Mouse (Mus musculus): ENCODE data around the gene Gab2. TPM values are rescaled to one million over a fixed set of nuclear protein-coding genes. Genes with fewer than 3 reads are reported as not detected.

The Gab2 gene
- total and polyA plus RNA-seq, 3 experiments: 0.12 to 0.50 (median 0.30) TPM

- TF ChIP-seq MEF2A (IDR thresholded peaks at IDR 0.05; ENCODE audit: borderline replicate concordance, low read depth, low read length): no peak
- TF ChIP-seq ZKSCAN1 (IDR thresholded peaks at IDR 0.05; ENCODE audit: borderline replicate concordance, low read depth, low read length): no peak
- no peak for TF ChIP-seq E2F4 (IDR thresholded peaks at IDR 0.05; ENCODE audit: insufficient replicate concordance, low read depth, low read length)
- no peak for TF ChIP-seq BHLHE40 (IDR thresholded peaks at IDR 0.05; ENCODE audit: low read depth, low read length)
- no peak for TF ChIP-seq NRF1 (IDR thresholded peaks at IDR 0.05; ENCODE audit: low read depth, low read length)
- TF ChIP-seq POLR2A (IDR thresholded peaks at IDR 0.05; ENCODE audit: low read depth, low read length): no peak
- TF ChIP-seq MAZ (IDR thresholded peaks at IDR 0.05; ENCODE audit: low read depth, low read length): no peak
- TF ChIP-seq ETS1 (conservative IDR thresholded peaks at IDR 0.05; ENCODE audit: low read depth, low read length): no peak
- TF ChIP-seq POLR2AphosphoS2 (IDR thresholded peaks at IDR 0.05; ENCODE audit: low read depth, low read length): no peak
- TF ChIP-seq MYC (IDR thresholded peaks at IDR 0.05; ENCODE audit: low read depth, low read length): no peak
- no peak for TF ChIP-seq PAX5 (IDR thresholded peaks at IDR 0.05; ENCODE audit: low read length)
- peaks cover 0 to 2% of the 10 kb centered on the region in 2 experiments for H3K36me3 ChIP-seq (replicated peaks in 1 of 2; ENCODE audit: control insufficient read depth in 1 of 2, insufficient read depth in 1 of 2, low read length in 1 of 2)
- H3K4me3 ChIP-seq (replicated peaks in 1 of 3; ENCODE audit: low read depth in 2 of 3, low read length in 2 of 3, poor library complexity in 1 of 3): no peak overlapping the region
- H3K4me1 ChIP-seq (ENCODE audit: control insufficient read depth in 1 of 2, insufficient read depth in 2 of 2): peaks cover 18 to 37% of the 10 kb centered on the region in 2 experiments
- no peak overlapping the region for H3K4me2 ChIP-seq (ENCODE audit: insufficient read depth, low read depth, poor library complexity, severe bottlenecking)
- H3K27ac ChIP-seq (ENCODE audit: insufficient read depth, low read depth): no peak overlapping the region
- dilution Hi-C loops (cut with MboI; ENCODE audit: extremely low pct_ligation_motif_present, extremely low pct_unique_long_range_greater_than_20kb, low sequenced_read_pairs): no loop called here
- no peaks in the 10 kb centered on the region for H3K27me3 ChIP-seq (replicated peaks)
- H3K79me2 ChIP-seq (replicated peaks; ENCODE audit: control insufficient read depth, extremely low read depth, insufficient read depth, poor library complexity, severe bottlenecking): no peaks in the 10 kb centered on the region
- in situ Hi-C loops (cut with MboI; ENCODE audit: low pct_ligation_motif_present, low pct_unique_long_range_greater_than_20kb, low sequenced_read_pairs): no loop called here
- no peaks in the 10 kb centered on the region for H3K9me3 ChIP-seq (replicated peaks; ENCODE audit: low read length)
- no peak for DNase-seq (ENCODE audit: extremely low read depth)
- no peak overlapping the region for H3K9ac ChIP-seq (ENCODE audit: insufficient read depth, low read depth)
These were observed 270.6 kb downstream of the Gab2 start for GRCm38 (mm10) chr7:97351792-97352513.

GRCm38 (mm10) chr7:97353356-97353755, 272.0 kb downstream of the Gab2 start:
- no peaks in the 10 kb centered on the region for H3K27me3 ChIP-seq (replicated peaks)
- no peak overlapping the region for H3K4me2 ChIP-seq (ENCODE audit: insufficient read depth, low read depth, poor library complexity, severe bottlenecking)
- dilution Hi-C loops (cut with MboI; ENCODE audit: extremely low pct_ligation_motif_present, extremely low pct_unique_long_range_greater_than_20kb, low sequenced_read_pairs) (no loop called here), in situ Hi-C loops (cut with MboI; ENCODE audit: low pct_ligation_motif_present, low pct_unique_long_range_greater_than_20kb, low sequenced_read_pairs) (no loop called here)
- H3K79me2 ChIP-seq (replicated peaks; ENCODE audit: control insufficient read depth, extremely low read depth, insufficient read depth, poor library complexity, severe bottlenecking): no peaks in the 10 kb centered on the region
- H3K4me3 ChIP-seq (replicated peaks in 1 of 3; ENCODE audit: low read depth in 2 of 3, low read length in 2 of 3, poor library complexity in 1 of 3): no peak overlapping the region
- no peaks in the 10 kb centered on the region for H3K9me3 ChIP-seq (replicated peaks; ENCODE audit: low read length)
- H3K36me3 ChIP-seq (replicated peaks in 1 of 2; ENCODE audit: control insufficient read depth in 1 of 2, insufficient read depth in 1 of 2, low read length in 1 of 2): no peaks in the 10 kb centered on the region
- TF ChIP-seq EP300 (IDR thresholded peaks at IDR 0.05; ENCODE audit: low read length) (no peak), RAD21 (IDR thresholded peaks at IDR 0.05; ENCODE audit: low read depth, low read length) (no peak), MEF2A (IDR thresholded peaks at IDR 0.05; ENCODE audit: borderline replicate concordance, low read depth, low read length) (no peak), IRF4 (IDR thresholded peaks at IDR 0.05; ENCODE audit: low read depth, low read length) (no peak), CHD2 (IDR thresholded peaks at IDR 0.05; ENCODE audit: low read length) (no peak), CTCF (conservative IDR thresholded peaks at IDR 0.05 in 1 of 2, IDR thresholded peaks at IDR 0.05 in 1 of 2; ENCODE audit: low read depth in 2 of 2, low read length in 2 of 2) (no peak), UBTF (IDR thresholded peaks at IDR 0.05; ENCODE audit: low read depth, low read length) (no peak)
- peaks cover 18 to 50% of the 10 kb centered on the region in 2 experiments for H3K4me1 ChIP-seq (ENCODE audit: control insufficient read depth in 1 of 2, insufficient read depth in 2 of 2)
- H3K27ac ChIP-seq (ENCODE audit: insufficient read depth, low read depth): no peak overlapping the region
- H3K9ac ChIP-seq (ENCODE audit: insufficient read depth, low read depth): no peak overlapping the region
- DNase-seq (ENCODE audit: extremely low read depth): no peak
